Mouse (Mus musculus) neural tube, embryonic 15.5 days (tissue): Measurements from ENCODE around the gene Slc38a1. TPM values are rescaled to one million over a fixed set of nuclear protein-coding genes. Genes with fewer than 3 reads are reported as not detected.
"Not testable (repeated sequence)": the region's sequence is repeated elsewhere in the genome, so short reads cannot be mapped to it uniquely, and the experiment has no call there.

Source experiments
- ATAC-seq: fragments of 200-750 bp; cut with Nextera tagmentation; 2 replicates; pipeline ENCODE4 v1.8.0; 2017; ENCODE audit warnings: mild to moderate bottlenecking, moderate TSS enrichment, moderate library complexity; ENCODE audit not compliant: low FRiP score
- H3K27ac ChIP-seq: fragments of 300-500 bp; sonication (generic); replicated peaks from 2 replicates; pipeline ENCODE4 v1.5.1; 2015; ENCODE audit warnings: mild to moderate bottlenecking, inconsistent platforms
- H3K27me3 ChIP-seq: fragments of 300-500 bp; sonication (generic); replicated peaks from 2 replicates; pipeline ENCODE4 v1.6.1; 2015; ENCODE audit warnings: inconsistent platforms
- H3K36me3 ChIP-seq: fragments of 300-500 bp; sonication (generic); 2 replicates; pipeline ENCODE4 v1.6.1; 2015; ENCODE audit warnings: inconsistent platforms
- H3K4me1 ChIP-seq: fragments of 300-500 bp; sonication (generic); 2 replicates; pipeline ENCODE4 v1.6.1; 2015; ENCODE audit warnings: inconsistent platforms
- H3K4me2 ChIP-seq: fragments of 300-500 bp; sonication (generic); 2 replicates; pipeline ENCODE4 v1.6.1; 2015; ENCODE audit warnings: inconsistent platforms, mild to moderate bottlenecking, moderate library complexity
- H3K4me3 ChIP-seq: fragments of 300-500 bp; sonication (generic); replicated peaks from 2 replicates; pipeline ENCODE4 v1.5.1; 2015; ENCODE audit warnings: mild to moderate bottlenecking, inconsistent platforms
- H3K9ac ChIP-seq: fragments of 300-500 bp; sonication (generic); replicated peaks from 2 replicates; pipeline ENCODE4 v1.6.1; 2015; ENCODE audit warnings: mild to moderate bottlenecking, inconsistent platforms
- H3K9me3 ChIP-seq: fragments of 300-500 bp; sonication (generic); replicated peaks from 2 replicates; pipeline ENCODE4 v1.6.1; 2016; ENCODE audit warnings: inconsistent platforms
- WGBS: fragments of 180-500 bp; shearing (Covaris S2); methylation state at CpG from one replicate; pipeline ENCODE4 v1.1.7; 2015; ENCODE audit warnings: mixed read lengths; 5-methylcytosine and 5-hydroxymethylcytosine counted together
- polyA plus RNA-seq: library from polyadenylated mRNA; unstranded; fragments of >200 nt; fragmentation: Nextera tagmentation; extraction: Ambion mirVana; gene quantifications from 2 replicates; pipeline ENCODE4 v1.2.1, GENCODE M21; 2015

Slc38a1 gene
- polyA plus RNA-seq, 1 experiment from 2014 or later, result 134 TPM

DNA sequence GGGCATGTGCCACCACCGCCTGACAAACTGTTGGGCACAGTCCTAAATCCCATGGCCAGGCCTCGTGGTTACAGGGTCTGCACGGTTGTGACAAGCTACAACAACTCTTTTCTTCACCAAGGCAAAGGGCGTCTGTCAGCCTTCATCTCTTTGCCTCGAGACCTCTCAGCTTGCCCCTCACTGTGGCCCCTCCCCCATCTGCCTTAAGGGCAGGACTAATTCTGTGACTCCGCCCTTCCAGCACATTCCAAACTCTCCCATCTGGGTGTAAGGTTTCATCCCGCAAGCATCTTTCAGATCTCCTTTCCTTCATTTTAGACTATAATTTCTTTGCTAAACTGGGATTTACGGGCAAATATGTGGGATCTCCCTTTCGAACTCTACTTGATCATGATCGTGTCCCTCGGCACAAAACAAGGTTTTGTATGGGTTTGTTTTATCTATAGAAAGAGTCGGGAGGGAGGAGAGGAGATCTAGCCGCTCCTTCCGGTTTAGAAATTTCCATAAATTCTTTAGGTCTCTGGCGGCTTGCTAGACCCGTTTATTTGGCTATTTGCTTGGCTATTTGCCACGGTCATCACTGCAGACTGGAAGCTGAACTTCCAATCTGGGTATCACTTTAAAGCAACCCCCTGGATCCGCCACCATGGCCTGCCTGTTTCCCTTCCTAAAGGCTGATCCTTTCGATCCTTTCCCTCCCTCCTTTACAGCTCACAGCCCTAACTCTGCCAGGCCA lies 7.9 kb downstream of the Slc38a1 start:
- Histone ChIP-seq H3K4me3 (no peak overlapping the region), H3K36me3 (peaks cover 19% of the 10 kb centered on the region), H3K27me3 (no peaks in the 10 kb centered on the region), H3K9me3 (no peaks in the 10 kb centered on the region), H3K9ac (no peak overlapping the region), H3K27ac (no peak overlapping the region), H3K4me2 (no peak overlapping the region), H3K4me1 (peaks cover 31% of the 10 kb centered on the region)
- ATAC-seq, result no peak
- WGBS, result 93% methylated on average over 19 of the region's 19 CpGs

DNA sequence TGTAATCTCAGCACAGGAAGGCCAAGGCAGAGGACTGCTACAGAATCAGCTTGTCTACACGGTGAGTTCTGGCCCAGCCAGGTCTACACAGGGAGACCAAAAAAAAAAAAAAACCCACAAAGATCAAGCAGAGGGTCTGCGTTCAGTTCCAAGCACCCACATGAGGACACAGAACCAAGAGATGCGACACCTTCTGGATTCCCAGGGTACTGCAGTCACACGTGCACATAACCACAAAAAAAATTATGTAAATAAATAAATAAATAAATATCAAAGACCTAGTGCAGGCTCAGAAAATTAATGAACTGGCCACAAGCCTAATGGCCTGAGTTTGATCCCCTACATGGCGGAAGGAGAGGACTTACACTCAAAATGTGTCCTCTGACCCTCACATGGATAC lies 10.5 kb downstream of the Slc38a1 start:
- WGBS, result 93% methylated on average over 5 of the region's 5 CpGs
- Histone ChIP-seq H3K4me1 (peaks cover 5% of the 10 kb centered on the region), H3K9ac (no peak overlapping the region), H3K36me3 (peaks cover 19% of the 10 kb centered on the region), H3K4me3 (no peak overlapping the region), H3K27me3 (no peaks in the 10 kb centered on the region), H3K4me2 (no peak overlapping the region), H3K9me3 (no peaks in the 10 kb centered on the region), H3K27ac (no peak overlapping the region)
- no peak for ATAC-seq

DNA sequence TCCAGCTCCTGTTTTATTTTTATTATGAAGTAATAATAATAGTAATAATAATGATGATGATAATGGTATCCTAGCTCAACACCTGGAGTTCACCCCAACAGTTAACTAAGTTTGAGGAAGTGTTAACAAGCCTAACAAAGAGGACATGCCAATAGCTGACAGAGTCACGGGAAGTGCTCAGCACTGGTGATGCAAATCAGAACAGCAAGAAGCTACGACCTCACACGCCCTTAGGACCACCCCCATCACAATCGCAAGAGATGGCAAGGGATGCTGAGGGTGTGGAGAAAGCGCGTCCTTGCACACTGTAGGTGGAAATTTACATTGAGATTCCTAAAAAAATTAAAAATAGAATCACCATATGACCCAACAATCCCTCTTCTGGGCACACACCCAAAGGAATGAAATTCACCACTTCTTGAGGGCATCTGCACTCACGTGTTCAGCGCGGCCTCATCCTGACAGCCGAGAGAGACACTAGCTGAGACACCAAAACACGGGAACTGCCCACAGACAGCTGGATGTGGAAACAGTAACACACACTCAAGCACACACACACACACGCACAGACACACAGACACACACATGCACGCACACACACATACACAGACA lies 11.5 kb downstream of the Slc38a1 start:
- H3K9me3 ChIP-seq, result no peaks in the 10 kb centered on the region
- no peaks in the 10 kb centered on the region for H3K27me3 ChIP-seq
- H3K4me2 ChIP-seq, result no peak overlapping the region
- peaks cover 17% of the 10 kb centered on the region for H3K36me3 ChIP-seq
- 88% methylated on average over 13 of the region's 13 CpGs for WGBS
- H3K4me3 ChIP-seq, result no peak overlapping the region
- H3K9ac ChIP-seq, result no peak overlapping the region
- no peak overlapping the region for H3K27ac ChIP-seq
- ATAC-seq, result no peak
- 0 out of 2 replicates have a peak, but pooled peaks cover 6% of the 10 kb centered on the region for H3K4me1 ChIP-seq

DNA sequence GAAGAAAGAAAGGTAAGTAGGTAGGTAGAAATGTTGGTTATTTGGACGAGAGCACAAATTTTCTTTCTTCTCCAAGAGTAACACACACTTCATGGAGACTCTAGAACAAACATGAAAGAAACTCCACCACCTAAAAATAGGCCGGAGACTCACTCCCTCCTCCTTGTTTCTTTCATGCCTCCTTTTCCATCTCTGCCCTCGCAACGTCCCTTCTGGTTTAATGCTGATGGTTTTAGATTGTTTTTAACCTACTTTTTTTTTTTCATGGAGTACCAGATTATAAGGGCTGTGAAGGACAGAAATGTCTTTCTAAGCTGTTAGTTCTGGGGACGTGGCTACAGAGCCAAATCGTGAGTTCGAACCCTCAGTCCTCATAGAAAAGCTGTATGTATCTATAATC lies 14.5 kb downstream of the Slc38a1 start:
- 96% methylated on average over 7 of the region's 7 CpGs for WGBS
- Histone ChIP-seq H3K36me3 (peaks cover 11% of the 10 kb centered on the region), H3K4me2 (no peak overlapping the region), H3K4me1 (0 out of 2 replicates have a peak, but pooled peaks cover 4% of the 10 kb centered on the region), H3K9me3 (no peaks in the 10 kb centered on the region), H3K9ac (no peak overlapping the region), H3K27ac (no peak overlapping the region), H3K4me3 (no peak overlapping the region), H3K27me3 (no peaks in the 10 kb centered on the region)
- ATAC-seq, result no peak

DNA sequence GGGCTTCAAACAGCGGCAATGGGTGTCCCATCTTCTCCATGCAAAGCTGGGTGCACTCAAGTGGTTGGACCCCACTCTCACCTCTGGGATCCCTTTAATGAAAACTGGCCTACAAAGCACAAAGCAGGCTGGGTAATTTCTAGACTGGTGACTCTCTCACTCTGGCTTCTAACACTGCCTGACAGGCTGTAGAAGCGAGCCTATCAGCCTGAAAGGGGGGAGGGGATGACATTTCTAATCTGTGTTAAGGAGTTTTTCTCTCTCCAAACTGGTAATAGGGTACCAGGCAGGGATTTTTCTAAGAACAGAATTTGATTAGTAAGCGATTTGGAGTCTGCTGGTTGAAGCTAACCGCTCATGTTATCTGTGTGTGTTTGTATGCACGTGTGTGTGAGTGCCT lies 15.8 kb downstream of the Slc38a1 start:
- Histone ChIP-seq H3K4me3 (no peak overlapping the region), H3K4me1 (0 out of 2 replicates have a peak, but pooled peaks cover 4% of the 10 kb centered on the region), H3K27ac (no peak overlapping the region), H3K4me2 (no peak overlapping the region), H3K9ac (no peak overlapping the region), H3K36me3 (peaks cover 23% of the 10 kb centered on the region), H3K9me3 (no peaks in the 10 kb centered on the region), H3K27me3 (no peaks in the 10 kb centered on the region)
- no peak for ATAC-seq
- 80% methylated on average over 5 of the region's 5 CpGs for WGBS

DNA sequence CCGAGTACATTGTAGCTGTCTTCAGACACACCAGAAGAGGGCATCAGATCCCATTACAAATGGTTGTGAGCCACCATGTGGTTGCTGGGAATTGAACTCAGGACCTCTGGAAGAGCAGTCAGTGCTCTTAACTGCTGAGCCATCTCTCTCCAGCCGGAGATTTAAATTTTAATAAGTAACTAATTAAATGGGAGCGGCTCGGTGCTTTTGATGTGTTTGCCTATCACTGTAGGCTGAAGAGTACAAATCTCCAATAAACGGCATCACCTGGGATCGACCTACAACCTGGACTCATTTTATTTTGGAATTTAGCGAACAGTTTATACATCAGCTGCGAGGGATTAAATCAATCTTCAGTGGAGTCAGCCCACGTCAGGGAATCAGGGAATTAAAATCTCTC lies 17.7 kb downstream of the Slc38a1 start:
- H3K27me3 ChIP-seq, H3K9ac ChIP-seq, ATAC-seq, H3K27ac ChIP-seq, H3K4me1 ChIP-seq, H3K4me3 ChIP-seq, H3K4me2 ChIP-seq, H3K9me3 ChIP-seq: not testable (repeated sequence)
- peaks cover 26% of the 10 kb centered on the region for H3K36me3 ChIP-seq
- 81% methylated on average over 9 of the region's 9 CpGs for whole genome bisulfite sequencing

DNA sequence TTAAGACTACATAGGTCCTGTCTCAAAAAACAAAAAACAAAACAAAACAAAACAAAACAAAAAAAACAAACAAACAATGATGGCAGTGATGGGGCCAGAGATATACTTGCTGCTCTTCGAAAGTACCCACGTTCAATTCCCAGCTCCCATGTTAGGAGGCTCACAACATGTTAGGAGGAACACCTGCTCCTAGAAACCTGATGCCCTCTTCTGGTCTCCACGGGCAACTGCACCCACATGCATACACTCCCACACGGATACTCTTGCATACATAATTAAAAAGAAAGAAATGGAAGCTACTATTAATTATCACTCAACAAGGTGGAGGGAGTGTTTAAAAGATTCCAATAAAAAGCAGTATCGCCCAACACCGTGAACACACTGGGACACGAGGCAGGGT lies 20.3 kb downstream of the Slc38a1 start:
- Histone ChIP-seq H3K9ac (no peak overlapping the region), H3K27me3 (no peaks in the 10 kb centered on the region), H3K4me3 (no peak overlapping the region), H3K4me1 (0 out of 2 replicates have a peak, but pooled peaks cover 4% of the 10 kb centered on the region), H3K27ac (no peak overlapping the region), H3K9me3 (no peaks in the 10 kb centered on the region), H3K36me3 (peaks cover 32% of the 10 kb centered on the region), H3K4me2 (no peak overlapping the region)
- ATAC-seq, result no peak
- 95% methylated on average over 7 of the region's 7 CpGs for whole genome bisulfite sequencing

DNA sequence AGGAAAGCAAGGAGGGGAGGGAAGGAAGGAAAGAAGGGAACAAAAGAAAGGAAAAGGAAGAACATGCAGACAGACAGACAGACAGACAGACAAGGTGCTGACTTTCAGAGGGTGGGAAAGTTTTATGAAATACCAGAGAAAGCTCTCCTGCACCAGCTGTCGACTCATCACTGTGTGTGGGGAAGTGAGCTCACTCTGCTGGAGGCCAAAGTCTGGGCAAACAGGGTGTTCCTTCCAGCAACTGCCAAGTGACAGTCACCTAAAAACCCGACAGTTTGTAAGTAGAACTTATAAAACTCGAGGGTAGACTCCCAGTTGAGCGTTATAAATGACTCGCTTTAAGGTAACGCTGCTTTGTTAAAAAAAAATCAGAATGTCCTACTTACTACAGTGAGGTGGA lies 21.0 kb downstream of the Slc38a1 start:
- Histone ChIP-seq H3K4me3 (no peak overlapping the region), H3K9ac (no peak overlapping the region), H3K4me2 (no peak overlapping the region), H3K9me3 (no peaks in the 10 kb centered on the region), H3K27ac (no peak overlapping the region), H3K27me3 (no peaks in the 10 kb centered on the region), H3K4me1 (0 out of 2 replicates have a peak, but pooled peaks cover 2% of the 10 kb centered on the region), H3K36me3 (peaks cover 35% of the 10 kb centered on the region)
- 93% methylated on average over 6 of the region's 6 CpGs for WGBS
- ATAC-seq, result no peak

DNA sequence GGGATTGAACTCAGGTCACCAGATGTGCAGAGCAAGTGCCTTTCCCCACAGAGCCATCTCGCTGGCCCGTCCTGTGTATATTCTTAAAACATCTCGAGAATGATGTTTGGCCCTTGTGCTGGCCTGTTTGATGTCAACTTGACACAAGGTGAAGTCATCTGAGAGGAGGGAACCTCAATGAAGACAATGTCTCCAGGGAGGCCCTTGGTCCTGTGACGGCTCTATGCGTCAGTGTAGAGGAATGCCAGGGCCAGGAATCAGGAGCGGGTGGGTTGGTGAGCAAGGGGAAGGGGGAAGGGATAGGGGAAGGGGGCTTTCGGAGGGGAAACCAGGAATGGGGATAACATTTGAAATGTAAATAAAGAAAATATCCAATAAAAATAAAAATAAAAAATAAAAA lies 25.2 kb downstream of the Slc38a1 start:
- H3K9me3 ChIP-seq, result peaks cover 8% of the 10 kb centered on the region; the same call in 1 of the 2 replicates
- no peak for ATAC-seq
- no peak overlapping the region for H3K9ac ChIP-seq
- H3K27me3 ChIP-seq, result no peaks in the 10 kb centered on the region
- H3K27ac ChIP-seq, result no peak overlapping the region
- H3K4me3 ChIP-seq, result no peak overlapping the region
- WGBS, result 92% methylated on average over 7 of the region's 7 CpGs
- H3K4me1 ChIP-seq, result no peaks in the 10 kb centered on the region
- peaks cover 59% of the 10 kb centered on the region for H3K36me3 ChIP-seq
- H3K4me2 ChIP-seq, result no peak overlapping the region

DNA sequence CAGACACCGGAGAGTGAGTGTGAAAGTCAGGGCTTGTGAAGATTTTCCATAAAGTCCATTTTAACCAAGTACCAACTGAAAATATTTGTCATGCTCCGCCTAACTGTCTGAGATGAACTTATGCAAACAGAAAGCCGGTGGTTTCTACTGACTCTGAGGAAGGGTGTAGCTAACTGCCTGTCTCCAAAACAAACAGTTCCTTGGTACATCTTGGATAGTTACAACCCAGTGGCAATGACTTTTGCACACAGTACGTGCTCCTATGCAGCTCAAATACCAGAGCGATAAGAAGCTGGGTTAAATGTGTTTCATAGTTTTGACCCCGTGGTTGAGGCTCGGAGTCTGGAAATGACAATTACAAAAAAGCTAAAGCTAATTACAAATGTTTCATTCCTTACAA lies 34.0 kb downstream of the Slc38a1 start:
- Histone ChIP-seq H3K27ac (no peak overlapping the region), H3K9ac (no peak overlapping the region), H3K4me2 (no peak overlapping the region), H3K9me3 (no peaks in the 10 kb centered on the region), H3K36me3 (peaks cover 68% of the 10 kb centered on the region), H3K27me3 (no peaks in the 10 kb centered on the region), H3K4me1 (peaks cover 13% of the 10 kb centered on the region; the same call in 1 of the 2 replicates), H3K4me3 (no peak overlapping the region)
- WGBS, result 89% methylated on average over 7 of the region's 7 CpGs
- no peak for ATAC-seq

DNA sequence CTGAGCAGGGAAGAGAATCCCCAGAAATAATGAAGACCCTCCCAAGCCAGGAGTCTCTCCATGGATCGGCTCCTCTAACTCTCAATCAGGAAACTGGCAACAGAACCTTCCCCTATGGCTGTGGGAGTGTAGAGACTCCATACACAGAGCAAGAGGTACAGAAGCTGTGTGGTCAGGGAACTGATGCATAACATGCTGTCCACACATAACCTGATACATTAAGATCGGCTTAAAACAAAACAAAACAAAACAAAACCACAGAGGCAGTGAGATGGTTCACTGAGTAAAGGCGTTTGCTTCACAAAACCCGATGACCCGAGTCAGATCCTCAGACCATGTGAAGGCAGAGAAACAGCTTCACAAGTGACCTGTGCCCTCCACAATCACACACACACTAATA lies 35.3 kb downstream of the Slc38a1 start:
- Histone ChIP-seq H3K9ac (no peak overlapping the region), H3K36me3 (peaks cover 56% of the 10 kb centered on the region), H3K4me1 (peaks cover 13% of the 10 kb centered on the region; the same call in 1 of the 2 replicates), H3K9me3 (no peaks in the 10 kb centered on the region), H3K27ac (no peak overlapping the region), H3K4me2 (no peak overlapping the region), H3K4me3 (no peak overlapping the region), H3K27me3 (no peaks in the 10 kb centered on the region)
- no peak for ATAC-seq
- WGBS, result 92% methylated on average over 5 of the region's 5 CpGs

DNA sequence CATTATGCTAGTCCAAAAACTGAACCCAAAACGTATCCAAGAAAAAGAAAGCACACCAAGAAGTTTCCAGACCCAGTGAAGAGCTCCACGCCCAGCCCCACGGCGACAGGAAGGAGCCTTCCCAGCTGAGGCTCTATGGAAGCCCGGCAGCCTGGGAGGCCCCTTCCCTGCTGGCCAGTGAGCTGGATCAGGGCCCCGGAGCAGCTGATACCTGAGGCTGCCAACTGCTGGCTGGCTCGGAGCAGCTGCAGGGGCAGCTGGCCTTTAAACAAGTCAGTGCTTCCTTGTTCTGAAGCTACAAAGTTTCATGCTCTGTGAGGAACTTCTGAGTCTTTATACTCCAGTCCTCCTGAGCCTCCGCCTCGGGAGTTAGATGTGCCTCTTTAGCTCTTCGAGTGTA lies 38.4 kb downstream of the Slc38a1 start:
- no peak for ATAC-seq
- Histone ChIP-seq H3K9ac (no peak overlapping the region), H3K27me3 (no peaks in the 10 kb centered on the region), H3K4me1 (peaks cover 19% of the 10 kb centered on the region), H3K9me3 (no peaks in the 10 kb centered on the region), H3K27ac (no peak overlapping the region; the same call in 1 of the 2 replicates), H3K36me3 (peaks cover 37% of the 10 kb centered on the region), H3K4me2 (no peak overlapping the region), H3K4me3 (no peak overlapping the region)
- 49% methylated on average over 10 of the region's 10 CpGs for WGBS
